Mouse (Mus musculus): ENCODE data around the gene Zkscan7.
A peak's percentile ranks its signal among the peaks of the same experiment; 100 is the strongest.

GRCm38 (mm10) chr9:122886372-122887179 is 1.1 kb downstream of the Zkscan7 start:
- no peak for TF ChIP-seq CTCF (IDR thresholded peaks at IDR 0.05; ENCODE audit: borderline replicate concordance, insufficient read depth, low read length)
- TF ChIP-seq POLR2A (IDR thresholded peaks at IDR 0.05; ENCODE audit: low read depth, low read length) = peak; percentile 82

All from embryonic fibroblast, embryonic 13.5 days (primary cell).